Mouse (Mus musculus) bone marrow, adult 2 months (tissue): ENCODE results near the gene Nos1ap.

ENCODE experiments used
- CTCF ChIP-seq: fragments of 200-500 bp; IDR thresholded peaks from 2 replicates; pipeline ENCODE4 v1.5.1; 2011; ENCODE audit warnings: low read length, control low read depth; ENCODE audit not compliant: control insufficient read depth, insufficient read depth
- POLR2A ChIP-seq: fragments of 200-500 bp; IDR thresholded peaks from 2 replicates; pipeline ENCODE4 v1.6.1; 2011; ENCODE audit warnings: low read depth, mild to moderate bottlenecking, control low read depth, low read length, borderline replicate concordance; ENCODE audit not compliant: control insufficient read depth

DNA sequence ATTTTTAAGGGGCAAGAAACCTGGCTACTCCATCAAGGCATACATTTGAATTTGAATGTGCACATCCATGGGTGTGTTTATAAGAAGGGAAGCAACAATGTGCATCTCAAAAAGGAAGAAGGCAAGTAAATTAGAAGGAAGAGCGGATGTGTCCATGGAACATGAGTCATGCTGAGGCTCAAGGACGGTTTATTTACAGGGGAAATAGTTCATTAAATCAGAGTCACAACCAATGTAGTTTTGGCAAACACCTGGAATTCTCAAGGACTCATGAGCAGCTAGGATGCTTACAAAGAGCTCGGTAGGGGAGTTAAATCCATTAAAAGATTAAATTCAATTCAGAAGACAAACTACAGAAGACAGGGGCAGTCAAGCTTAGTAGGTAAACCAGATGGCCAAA, 169.7 kb downstream of the Nos1ap start:
- TF ChIP-seq CTCF (no peak), POLR2A (no peak)
